Mouse (Mus musculus): ENCODE data around the gene Zfp869. TPM values are rescaled to one million over a fixed set of nuclear protein-coding genes. Genes with fewer than 3 reads are reported as not detected.

Zfp869 gene
- 1.3 and 1.6 TPM in 2 replicates for polyA plus RNA-seq (2012; rRNA removed)

DNA sequence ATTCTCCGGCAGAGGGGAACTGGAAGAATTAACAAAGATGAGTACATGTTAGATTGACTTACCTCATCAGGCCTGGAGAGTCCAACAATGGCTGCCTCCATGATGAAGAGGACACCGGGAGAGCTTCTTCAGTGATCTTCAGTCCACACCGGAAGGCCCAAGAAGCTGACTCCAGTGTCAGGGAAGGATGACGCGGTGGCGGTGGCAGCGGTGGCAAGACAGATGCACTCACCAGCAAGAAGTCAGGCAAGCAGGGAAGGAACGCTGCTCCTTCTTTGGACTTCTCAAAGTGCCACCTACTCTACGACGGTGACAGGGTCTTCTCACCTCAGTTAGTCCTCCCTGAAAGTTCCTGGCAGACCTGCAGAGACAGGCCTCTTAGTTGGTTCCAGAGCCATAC is at the start of gene Zfp869:
Gene Zfp869 (minus strand): TSS at position 101 of the 400 bp plus-strand sequence.

DNA sequence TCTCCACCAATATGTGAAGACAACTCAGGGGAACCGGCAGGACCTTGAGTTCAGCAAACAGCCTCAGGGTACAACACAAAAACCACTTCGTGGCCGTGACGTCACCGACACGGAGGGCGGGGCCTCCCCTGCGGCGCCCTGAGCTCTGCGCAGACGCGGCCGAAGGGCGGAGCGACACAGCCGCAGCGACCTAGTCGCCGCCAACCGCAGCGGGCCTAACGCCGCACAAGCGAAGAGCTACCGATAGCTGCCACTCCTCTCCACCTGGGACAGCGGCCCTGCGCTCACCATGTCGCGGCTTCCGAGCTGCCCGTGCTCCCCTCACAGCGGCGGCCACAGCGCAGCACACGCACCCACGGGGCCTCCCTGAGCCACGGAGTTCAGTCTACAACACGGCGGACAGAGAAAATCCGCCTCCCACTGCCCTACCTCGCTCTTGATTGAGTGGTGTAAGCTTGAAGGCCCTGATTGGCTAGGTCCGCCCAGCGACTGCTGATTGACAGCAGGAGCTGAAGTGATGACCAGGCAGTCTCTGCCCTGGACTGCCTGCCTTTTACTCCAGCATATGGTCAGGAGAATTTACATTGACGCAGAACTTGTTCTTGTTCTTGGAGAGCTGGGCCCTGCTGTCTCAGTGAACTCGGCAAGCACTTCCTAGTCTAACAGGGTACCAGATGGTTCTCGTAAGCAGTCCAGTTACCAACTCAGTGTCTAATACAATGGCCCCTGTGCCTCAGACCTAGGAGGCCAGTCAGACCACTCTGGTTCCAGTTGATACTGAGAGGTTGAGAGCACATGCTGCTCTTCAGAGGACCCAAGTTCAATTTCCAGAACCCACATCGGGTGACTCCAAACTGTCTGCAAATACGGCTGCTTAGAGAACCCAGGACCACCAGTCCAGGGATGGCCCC is 39.3 kb upstream of the Zfp869 start, which contains the start of gene Zfp963:
Gene Zfp963 (minus strand): TSS at position 427 of the 911 bp plus-strand sequence.

Other genes starting within 250 kb of the Zfp869 start
- not detected in 2 replicates for gene Gm7697, start 187.7 kb downstream of the Zfp869 start, polyA plus RNA-seq (2012; rRNA removed)
- 4.2 and 5.2 TPM in 2 replicates for gene Zfp868, start 85.2 kb downstream of the Zfp869 start, polyA plus RNA-seq (2012; rRNA removed)
- gene Zfp964, start 56.2 kb downstream of the Zfp869 start, polyA plus RNA-seq (2012; rRNA removed) = 1.2 TPM in 2 replicates
- gene Zfp963, start 39.2 kb upstream of the Zfp869 start, polyA plus RNA-seq (2012; rRNA removed) = 2.0 and 2.3 TPM in 2 replicates
- gene Gm20422, start 64.2 kb upstream of the Zfp869 start, polyA plus RNA-seq (2012; rRNA removed) = 1.3 TPM in 1 of 2 replicates, not detected in the other
- gene Atp13a1, start 80.4 kb upstream of the Zfp869 start, polyA plus RNA-seq (2012; rRNA removed) = 140 and 171 TPM in 2 replicates
- 8.8 and 12.2 TPM in 2 replicates for gene Zfp866, start 80.5 kb upstream of the Zfp869 start, polyA plus RNA-seq (2012; rRNA removed)
- gene Gmip, start 98.0 kb upstream of the Zfp869 start, polyA plus RNA-seq (2012; rRNA removed) = 25.7 and 31.8 TPM in 2 replicates
- gene Lpar2, start 111.7 kb upstream of the Zfp869 start, polyA plus RNA-seq (2012; rRNA removed) = 7.3 and 7.6 TPM in 2 replicates
- 3.2 and 11.6 TPM in 2 replicates for gene Pbx4, start 121.8 kb upstream of the Zfp869 start, polyA plus RNA-seq (2012; rRNA removed)
- gene Cilp2, start 177.0 kb upstream of the Zfp869 start, polyA plus RNA-seq (2012; rRNA removed) = 0.92 and 1.4 TPM in 2 replicates
- 2.1 and 3.1 TPM in 2 replicates for gene Tssk6, start 191.5 kb upstream of the Zfp869 start, polyA plus RNA-seq (2012; rRNA removed)
- 98.7 and 144 TPM in 2 replicates for gene Ndufa13, start 191.8 kb upstream of the Zfp869 start, polyA plus RNA-seq (2012; rRNA removed)
- gene Yjefn3, start 192.0 kb upstream of the Zfp869 start, polyA plus RNA-seq (2012; rRNA removed) = 14.1 and 14.6 TPM in 2 replicates